Mouse (Mus musculus) right cerebral cortex, postnatal 10 days (tissue): ENCODE measurements at regions not wholly inside any gene's neighbourhood (a gene's known extent, or its start where the extent isn't known, plus 50 kb on each side); places are given as distances from the start of the nearest gene placed in this dataset.
A peak's percentile ranks its signal among the peaks of the same experiment; 100 is the strongest.

Source experiments
- DNase-seq, 2 experiments: peaks; one replicate each; pipeline ENCODE4 v3.0.0; 2021; ENCODE audit warnings: low spot score in 2 of 2

GRCm38 (mm10) chr19:21077771-21078548, 124.0 kb upstream of the Tmc1 start:
- DNase-seq = no peak

GRCm38 (mm10) chr19:21068381-21068780, 114.4 kb upstream of the Tmc1 start:
- no peak for DNase-seq

GRCm38 (mm10) chr19:21066432-21067113, 112.6 kb upstream of the Tmc1 start:
- DNase-seq = peak; percentile 30 to 31

GRCm38 (mm10) chr19:21064902-21065301, 110.9 kb upstream of the Tmc1 start:
- peak; percentile 29 to 33 for DNase-seq

- DNase-seq = no peak
These were observed 99.9 kb upstream of the Tmc1 start for GRCm38 (mm10) chr19:21053597-21054544.

GRCm38 (mm10) chr19:21052771-21053170, 98.8 kb upstream of the Tmc1 start:
- no peak for DNase-seq

GRCm38 (mm10) chr19:21051872-21052271, 97.9 kb upstream of the Tmc1 start:
- no peak for DNase-seq

GRCm38 (mm10) chr19:21050994-21051721, 97.2 kb upstream of the Tmc1 start:
- DNase-seq = no peak

GRCm38 (mm10) chr19:21049301-21049700, 95.3 kb upstream of the Tmc1 start:
- no peak for DNase-seq

GRCm38 (mm10) chr19:21045565-21045964, 91.6 kb upstream of the Tmc1 start:
- DNase-seq = no peak

GRCm38 (mm10) chr19:21043958-21044357, 90.0 kb upstream of the Tmc1 start:
- no peak for DNase-seq

- DNase-seq = no peak
These were observed 88.5 kb upstream of the Tmc1 start for GRCm38 (mm10) chr19:21042536-21042935.

GRCm38 (mm10) chr19:21037448-21038077, 83.6 kb upstream of the Tmc1 start:
- DNase-seq = peak; percentile 32 to 39

GRCm38 (mm10) chr19:21036507-21037425, 82.8 kb upstream of the Tmc1 start:
- peak; percentile 47 to 62 for DNase-seq

GRCm38 (mm10) chr19:21035505-21035904, 81.5 kb upstream of the Tmc1 start:
- DNase-seq = no peak

GRCm38 (mm10) chr19:21033991-21034390, 80.0 kb upstream of the Tmc1 start:
- DNase-seq = no peak

- no peak for DNase-seq
These were observed 78.6 kb upstream of the Tmc1 start for GRCm38 (mm10) chr19:21032558-21032957.

- DNase-seq = no peak
These were observed 77.8 kb upstream of the Tmc1 start for GRCm38 (mm10) chr19:21031768-21032308.

- no peak for DNase-seq
These were observed 77.0 kb upstream of the Tmc1 start for GRCm38 (mm10) chr19:21030971-21031370.

GRCm38 (mm10) chr19:21028981-21029380, 75.0 kb upstream of the Tmc1 start:
- DNase-seq = no peak
